Mouse (Mus musculus): ENCODE measurements around the gene Hlcs. TPM values are rescaled to one million over a fixed set of nuclear protein-coding genes. Genes with fewer than 3 reads are reported as not detected.

The Hlcs gene
- polyA plus RNA-seq, 1 experiment from 2014 or later, result 12.6 TPM

DNA sequence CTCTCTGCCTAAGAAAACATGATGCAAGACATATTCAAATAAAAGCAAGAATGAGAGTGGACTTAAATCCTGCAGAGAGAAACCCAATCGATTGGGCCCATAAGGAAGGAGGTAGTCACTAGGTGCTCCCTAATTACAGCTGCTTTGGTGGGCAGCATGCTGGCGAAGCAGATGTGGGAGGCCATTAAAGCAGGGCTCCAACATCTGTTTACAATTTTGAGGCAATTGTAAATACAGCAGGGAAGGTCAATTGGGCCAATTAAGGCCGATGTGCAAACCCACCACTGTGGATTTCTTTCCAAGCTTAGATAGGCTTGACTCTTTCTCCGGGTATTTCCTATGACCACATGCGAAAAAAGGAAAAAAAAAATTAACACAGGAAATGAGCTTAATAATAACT, 117.5 kb downstream of the Hlcs start:
- WGBS, result 70% methylated on average over 5 of the region's 5 CpGs
- H3K4me3 ChIP-seq, result no peak overlapping the region
- DNase-seq (ENCODE audit: low spot score), result no peak
- no peak overlapping the region for H3K27ac ChIP-seq (replicated peaks)
- no peaks in the 10 kb centered on the region for H3K36me3 ChIP-seq
- H3K27me3 ChIP-seq (ENCODE audit: low read depth, poor library complexity, severe bottlenecking), result peaks cover 64% of the 10 kb centered on the region
- no peaks in the 10 kb centered on the region for H3K9me3 ChIP-seq (replicated peaks)
- peaks cover 20% of the 10 kb centered on the region for H3K4me1 ChIP-seq

DNA sequence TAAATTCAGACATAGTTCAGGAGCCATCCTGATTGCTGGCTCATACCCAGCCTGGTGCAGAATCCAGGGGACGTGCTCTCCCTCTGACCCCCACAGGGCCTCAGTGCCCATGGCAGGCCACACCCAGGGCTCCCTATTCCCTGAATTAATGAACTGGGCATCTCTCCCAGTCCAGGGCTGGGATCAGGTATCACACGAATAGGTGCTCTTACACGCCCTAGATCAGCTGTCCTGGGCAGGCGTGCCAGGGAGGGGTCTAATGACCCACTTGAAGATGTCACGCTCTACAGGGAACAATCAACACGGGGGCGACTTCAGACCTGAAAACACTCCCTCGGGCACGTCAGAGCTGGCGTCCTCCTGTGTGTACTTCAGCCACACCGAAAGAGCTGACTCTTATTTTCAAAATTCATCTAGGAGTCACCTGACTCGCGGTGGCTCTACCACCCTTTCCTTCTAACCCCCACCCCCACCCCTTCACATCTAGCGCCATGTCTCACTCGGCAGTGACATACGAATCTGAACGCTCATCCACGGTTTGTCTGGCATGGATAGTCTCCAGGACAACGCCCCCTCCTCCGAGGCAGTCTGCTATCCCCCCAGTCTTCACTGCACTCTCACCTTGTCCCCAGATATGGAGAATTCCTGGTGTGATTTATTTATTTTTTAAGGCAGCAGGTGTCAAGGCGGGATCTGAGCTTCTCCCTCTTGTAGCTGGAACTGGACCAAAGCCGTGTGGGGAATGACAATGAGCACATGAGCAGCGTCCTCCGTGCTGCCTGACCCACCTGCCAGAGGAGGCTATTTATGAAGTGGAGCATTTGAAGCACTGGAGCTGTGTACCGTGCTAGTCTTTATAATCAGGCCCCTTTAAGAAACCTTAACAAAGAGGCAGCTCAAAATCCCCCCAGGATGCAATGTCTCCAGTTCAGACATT, 121.7 kb downstream of the Hlcs start:
- no peaks in the 10 kb centered on the region for H3K9me3 ChIP-seq (replicated peaks)
- H3K27me3 ChIP-seq (ENCODE audit: low read depth, poor library complexity, severe bottlenecking), result peaks cover 66% of the 10 kb centered on the region
- no peak overlapping the region for H3K4me3 ChIP-seq
- H3K36me3 ChIP-seq, result no peaks in the 10 kb centered on the region
- no peaks in the 10 kb centered on the region for H3K4me1 ChIP-seq
- H3K27ac ChIP-seq (replicated peaks), result no peak overlapping the region
- WGBS, result 90% methylated on average over 25 of the region's 25 CpGs
- no peak for DNase-seq (ENCODE audit: low spot score)

- DNase-seq (ENCODE audit: low spot score), result no peak
- Histone ChIP-seq H3K27me3 (ENCODE audit: low read depth, poor library complexity, severe bottlenecking) (peaks cover 80% of the 10 kb centered on the region), H3K9me3 (replicated peaks) (no peaks in the 10 kb centered on the region), H3K4me1 (0 out of 2 replicates have a peak, but pooled peaks cover 4% of the 10 kb centered on the region), H3K27ac (replicated peaks) (no peak overlapping the region), H3K36me3 (no peaks in the 10 kb centered on the region), H3K4me3 (no peak overlapping the region)
- 94% methylated on average over 5 of the region's 5 CpGs for WGBS
These were observed 123.1 kb downstream of the Hlcs start for GRCm38 (mm10) chr16:94190256-94190655.

- Histone ChIP-seq H3K27ac (replicated peaks) (no peak overlapping the region), H3K9me3 (replicated peaks) (no peaks in the 10 kb centered on the region), H3K4me3 (no peak overlapping the region), H3K36me3 (no peaks in the 10 kb centered on the region), H3K4me1 (peaks cover 7% of the 10 kb centered on the region; the same call in 1 of the 2 replicates), H3K27me3 (ENCODE audit: low read depth, poor library complexity, severe bottlenecking) (peaks cover 92% of the 10 kb centered on the region)
- 87% methylated on average over 12 of the region's 12 CpGs for WGBS
- DNase-seq (ENCODE audit: low spot score), result no peak
These were observed 126.8 kb downstream of the Hlcs start for GRCm38 (mm10) chr16:94186526-94186925.

DNA sequence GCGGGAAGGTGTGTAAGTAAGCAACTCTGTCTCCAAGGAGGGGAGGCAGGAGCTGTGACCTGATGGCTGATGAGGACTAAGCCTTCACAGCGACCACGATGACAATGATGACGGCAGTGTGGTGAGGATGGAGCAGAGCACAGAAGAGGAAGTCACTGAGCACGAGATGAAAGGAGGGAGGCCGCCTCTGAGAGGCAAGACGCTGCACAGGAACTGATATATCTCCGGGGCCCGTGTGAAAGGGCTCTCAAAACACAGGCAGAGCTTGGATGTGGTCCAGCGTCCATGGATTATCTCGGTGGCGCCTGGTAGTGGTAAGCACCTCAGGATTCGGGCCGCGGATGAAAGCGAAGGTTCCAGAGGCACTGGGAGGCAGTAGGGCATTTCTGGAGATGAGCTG, 127.9 kb downstream of the Hlcs start:
- H3K9me3 ChIP-seq (replicated peaks), result no peaks in the 10 kb centered on the region
- H3K36me3 ChIP-seq, result no peaks in the 10 kb centered on the region
- H3K4me3 ChIP-seq, result no peak overlapping the region
- peaks cover 18% of the 10 kb centered on the region for H3K4me1 ChIP-seq
- peaks cover 98% of the 10 kb centered on the region for H3K27me3 ChIP-seq (ENCODE audit: low read depth, poor library complexity, severe bottlenecking)
- no peak for DNase-seq (ENCODE audit: low spot score)
- WGBS, result 83% methylated on average over 16 of the region's 16 CpGs
- H3K27ac ChIP-seq (replicated peaks), result no peak overlapping the region

DNA sequence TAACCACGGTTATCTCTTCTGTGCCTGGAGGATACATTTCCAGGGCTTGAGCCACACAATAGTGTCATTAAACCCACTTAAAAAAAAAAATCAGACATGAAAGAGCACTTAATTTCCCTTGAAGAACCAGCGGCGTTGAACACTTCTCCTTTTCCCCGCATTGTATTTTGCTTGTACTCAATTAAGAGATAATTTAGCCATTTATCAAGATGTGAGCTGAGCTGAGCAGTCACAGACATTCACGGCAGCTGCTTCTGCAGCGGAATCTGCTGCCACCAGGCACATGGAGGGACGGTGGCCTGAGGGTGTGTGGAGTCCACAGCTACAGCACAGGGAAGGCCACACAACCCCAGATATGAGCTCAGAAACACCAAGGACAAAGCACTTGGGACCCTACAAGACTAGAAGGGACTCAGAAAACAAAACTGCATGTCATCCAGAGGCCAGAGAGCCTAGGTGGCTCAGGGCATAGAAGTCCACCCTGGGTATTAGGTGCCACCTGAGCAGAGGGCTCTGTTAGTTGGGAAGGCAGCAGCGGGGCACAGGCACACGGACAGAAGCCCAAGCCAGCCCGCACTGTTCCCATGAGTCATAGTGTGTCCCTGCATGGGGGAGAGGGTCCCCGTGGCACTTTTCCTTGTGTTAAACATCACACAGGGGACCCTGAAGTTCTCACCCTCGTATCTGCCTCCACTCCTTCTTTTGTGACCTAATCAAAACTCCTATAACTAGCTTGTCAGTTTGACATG, 133.1 kb downstream of the Hlcs start:
- Histone ChIP-seq H3K4me1 (peaks cover 57% of the 10 kb centered on the region), H3K27me3 (ENCODE audit: low read depth, poor library complexity, severe bottlenecking) (peaks cover 91% of the 10 kb centered on the region), H3K9me3 (replicated peaks) (no peaks in the 10 kb centered on the region), H3K27ac (replicated peaks) (peak overlapping the region; percentile 77), H3K36me3 (no peaks in the 10 kb centered on the region), H3K4me3 (peak overlapping the region; percentile 34)
- 27% methylated on average over 12 of the region's 12 CpGs for WGBS
- DNase-seq (ENCODE audit: low spot score), result peak; percentile 41

DNA sequence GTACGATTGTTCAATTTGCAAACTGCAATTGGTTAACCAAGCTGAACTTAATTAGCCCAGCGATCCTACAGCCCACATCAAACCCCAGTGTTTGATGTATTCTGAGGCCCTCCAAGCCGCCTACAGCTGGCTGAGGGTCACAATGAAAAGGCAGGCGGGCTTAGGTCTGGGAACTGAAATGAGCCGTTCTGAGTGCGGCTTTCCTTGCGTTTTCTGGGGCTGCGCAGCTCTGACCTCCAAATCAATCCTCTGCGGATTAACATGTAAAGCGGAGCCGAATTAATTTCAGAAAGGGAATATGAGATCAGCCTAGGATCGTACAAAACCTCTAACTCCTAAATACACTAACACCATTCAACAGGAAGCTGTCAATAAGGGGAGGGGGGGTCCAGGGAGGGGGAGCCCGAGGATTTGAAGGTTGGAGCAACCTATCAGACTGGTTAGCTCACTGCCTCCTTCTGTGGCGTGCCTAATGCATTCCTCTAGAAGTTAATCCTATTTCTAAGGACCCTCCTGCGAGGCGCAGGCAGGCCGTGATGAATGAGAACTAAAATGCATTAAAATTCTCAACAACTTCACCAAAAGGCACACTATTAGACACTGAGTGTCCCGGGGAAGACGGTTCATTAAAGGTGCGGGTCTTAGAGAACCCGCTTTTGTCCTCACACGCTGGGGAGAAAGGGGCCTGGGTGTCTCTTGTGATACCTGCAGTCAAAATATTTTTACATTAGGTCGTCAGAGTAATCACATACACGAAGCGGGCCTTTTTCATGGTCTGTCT, 133.8 kb downstream of the Hlcs start:
- peak overlapping the region; percentile 77 for H3K27ac ChIP-seq (replicated peaks)
- DNase-seq (ENCODE audit: low spot score), result peak; percentile 85
- H3K9me3 ChIP-seq (replicated peaks), result no peaks in the 10 kb centered on the region
- peaks cover 91% of the 10 kb centered on the region for H3K27me3 ChIP-seq (ENCODE audit: low read depth, poor library complexity, severe bottlenecking)
- WGBS, result 4% methylated on average over 25 of the region's 25 CpGs
- peak overlapping the region; percentile 34 for H3K4me3 ChIP-seq
- no peaks in the 10 kb centered on the region for H3K36me3 ChIP-seq
- peaks cover 57% of the 10 kb centered on the region for H3K4me1 ChIP-seq

DNA sequence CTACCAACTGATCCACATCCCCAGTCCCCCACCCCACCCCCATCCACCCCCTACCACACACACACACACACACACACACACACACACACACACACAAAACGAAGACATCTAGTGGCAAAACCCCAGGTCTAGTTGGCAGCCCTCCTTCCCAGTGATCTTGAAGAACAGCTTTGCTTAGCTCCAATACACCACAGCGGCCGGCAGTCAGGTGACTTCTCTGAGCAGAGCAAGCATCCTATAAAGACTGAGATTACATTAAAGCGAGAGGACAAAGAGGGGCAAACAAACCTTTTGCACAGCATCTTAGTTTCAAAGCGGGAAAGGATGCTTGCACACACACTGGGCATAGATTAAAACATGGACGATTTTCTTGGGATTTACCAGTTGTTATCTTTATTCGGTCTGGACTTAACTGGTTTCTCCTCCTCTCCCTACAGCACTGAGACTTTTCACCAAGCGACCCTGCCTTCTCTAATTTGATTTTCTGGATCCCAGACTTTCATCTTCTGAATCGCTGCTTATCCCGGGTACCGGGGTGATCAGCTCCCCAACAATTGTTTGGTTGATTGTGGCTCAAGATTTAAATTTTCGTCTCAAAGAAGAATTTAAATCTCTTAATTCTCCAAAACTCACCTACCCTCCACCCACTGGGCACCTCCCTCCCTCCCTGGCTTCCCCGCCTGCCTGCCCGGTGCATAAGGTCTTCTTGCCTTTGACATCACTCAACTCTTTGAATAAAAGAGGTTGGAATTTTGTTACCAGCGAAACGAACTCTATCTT, 134.7 kb downstream of the Hlcs start:
- peak; percentile 58 for DNase-seq (ENCODE audit: low spot score)
- peaks cover 60% of the 10 kb centered on the region for H3K4me1 ChIP-seq
- peak overlapping the region; percentile 77 for H3K27ac ChIP-seq (replicated peaks)
- H3K36me3 ChIP-seq, result no peaks in the 10 kb centered on the region
- peak overlapping the region; percentile 34 for H3K4me3 ChIP-seq
- 16% methylated on average over 16 of the region's 16 CpGs for WGBS
- H3K9me3 ChIP-seq (replicated peaks), result no peaks in the 10 kb centered on the region
- H3K27me3 ChIP-seq (ENCODE audit: low read depth, poor library complexity, severe bottlenecking), result peaks cover 91% of the 10 kb centered on the region

DNA sequence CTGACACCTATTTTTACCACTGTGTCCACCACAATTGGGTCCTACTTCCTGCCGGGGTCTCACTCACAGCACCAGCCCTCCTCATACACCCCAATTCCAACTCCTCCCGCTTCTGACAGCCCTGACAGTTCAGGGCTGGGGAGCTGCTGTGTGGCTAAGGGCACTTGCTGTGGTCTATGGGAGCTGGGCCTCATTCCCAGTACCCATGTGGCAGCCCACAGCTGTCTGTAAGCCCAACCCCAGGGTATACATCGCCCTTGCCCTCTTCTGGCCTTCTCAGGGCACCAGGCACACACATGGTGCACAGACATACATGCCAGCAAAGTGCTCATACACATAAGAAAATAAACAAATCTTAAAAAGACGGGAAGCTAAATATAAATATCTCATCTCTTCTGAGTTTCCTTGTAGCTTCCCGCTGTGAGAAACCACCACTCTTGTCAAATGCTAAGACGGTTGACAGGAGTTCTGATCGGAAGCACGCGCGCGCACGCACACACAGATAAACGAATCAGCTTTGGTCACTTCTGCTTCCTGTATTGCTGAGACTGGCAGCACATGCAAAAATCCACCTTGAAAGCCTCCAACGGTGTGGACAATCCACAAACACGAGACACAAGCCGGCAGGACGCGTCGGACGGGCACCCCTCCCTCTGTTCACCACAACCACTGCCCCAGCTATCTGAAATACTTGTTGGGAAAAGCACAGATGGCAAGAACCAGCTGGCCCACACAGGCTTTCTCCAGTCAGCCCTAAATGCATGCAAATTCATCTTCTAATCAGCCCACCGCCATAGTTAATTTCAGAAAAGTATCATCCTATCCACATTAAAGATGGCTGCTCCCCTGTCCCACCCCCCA, 136.1 kb downstream of the Hlcs start:
- H3K9me3 ChIP-seq (replicated peaks), result no peaks in the 10 kb centered on the region
- DNase-seq (ENCODE audit: low spot score), result no peak
- no peak overlapping the region for H3K4me3 ChIP-seq
- peak overlapping the region; percentile 38; the same call in 1 of the 2 replicates for H3K27ac ChIP-seq (replicated peaks)
- peaks cover 91% of the 10 kb centered on the region for H3K27me3 ChIP-seq (ENCODE audit: low read depth, poor library complexity, severe bottlenecking)
- H3K4me1 ChIP-seq, result peaks cover 57% of the 10 kb centered on the region
- WGBS, result 79% methylated on average over 21 of the region's 21 CpGs
- no peaks in the 10 kb centered on the region for H3K36me3 ChIP-seq

- Histone ChIP-seq H3K4me3 (no peak overlapping the region), H3K27me3 (ENCODE audit: low read depth, poor library complexity, severe bottlenecking) (peaks cover 91% of the 10 kb centered on the region), H3K9me3 (replicated peaks) (no peaks in the 10 kb centered on the region), H3K27ac (replicated peaks) (no peak overlapping the region), H3K4me1 (peaks cover 54% of the 10 kb centered on the region), H3K36me3 (no peaks in the 10 kb centered on the region)
- WGBS, result 85% methylated on average over 7 of the region's 7 CpGs
- no peak for DNase-seq (ENCODE audit: low spot score)
These were observed 137.9 kb downstream of the Hlcs start for GRCm38 (mm10) chr16:94175366-94175986.

- no peak for DNase-seq (ENCODE audit: low spot score)
- H3K36me3 ChIP-seq, result no peaks in the 10 kb centered on the region
- peaks cover 100% of the 10 kb centered on the region for H3K27me3 ChIP-seq (ENCODE audit: low read depth, poor library complexity, severe bottlenecking)
- no peak overlapping the region for H3K4me3 ChIP-seq
- H3K27ac ChIP-seq (replicated peaks), result no peak overlapping the region
- no peaks in the 10 kb centered on the region for H3K9me3 ChIP-seq (replicated peaks)
- 91% methylated on average over 1 of the region's 1 CpGs for WGBS
- H3K4me1 ChIP-seq, result peaks cover 46% of the 10 kb centered on the region
These were observed 140.0 kb downstream of the Hlcs start for GRCm38 (mm10) chr16:94173361-94173760.
